Mouse (Mus musculus) forebrain, embryonic 14.5 days (tissue): ENCODE data around the gene Evi2. TPM values are rescaled to one million over a fixed set of nuclear protein-coding genes. Genes with fewer than 3 reads are reported as not detected.

ENCODE experiments used
- ATAC-seq: fragments of 200-750 bp; cut with Nextera tagmentation; 2 replicates; pipeline ENCODE4 v1.8.0; 2017; ENCODE audit warnings: mild to moderate bottlenecking, moderate library complexity
- DNase-seq: peaks from one replicate; pipeline ENCODE4 v3.0.0-alpha.2; 2015; ENCODE audit warnings: low spot score
- H3K27ac ChIP-seq: fragments of 300-500 bp; sonication (generic); 2 replicates; pipeline ENCODE4 v1.5.1; 2014; ENCODE audit warnings: low read depth, mild to moderate bottlenecking, control low read depth, low read length, moderate library complexity
- H3K27me3 ChIP-seq: fragments of 300-500 bp; sonication (generic); replicated peaks from 2 replicates; pipeline ENCODE4 v1.6.1; 2014; ENCODE audit warnings: low read length, control low read depth, mixed read lengths; ENCODE audit not compliant: control insufficient read depth, insufficient read depth
- H3K36me3 ChIP-seq: fragments of 300-500 bp; sonication (generic); 2 replicates; pipeline ENCODE4 v1.6.1; 2014; ENCODE audit warnings: low read length, control low read depth; ENCODE audit not compliant: control insufficient read depth, insufficient read depth
- H3K4me1 ChIP-seq: fragments of 300-500 bp; sonication (generic); 2 replicates; pipeline ENCODE4 v1.6.1; 2014; ENCODE audit warnings: antibody characterized with exemption, low read length, control low read depth; ENCODE audit not compliant: control insufficient read depth, insufficient read depth
- H3K4me2 ChIP-seq: fragments of 300-500 bp; sonication (generic); 2 replicates; pipeline ENCODE4 v1.6.1; 2014; ENCODE audit warnings: mild to moderate bottlenecking, control low read depth, low read length
- H3K4me3 ChIP-seq: fragments of 300-500 bp; sonication (generic); 2 replicates; pipeline ENCODE4 v1.5.1; 2014; ENCODE audit warnings: low read depth, low read length, control low read depth
- H3K9ac ChIP-seq: fragments of 300-500 bp; sonication (generic); 2 replicates; pipeline ENCODE4 v1.6.1; 2014; ENCODE audit warnings: mild to moderate bottlenecking, low read length, control low read depth, moderate library complexity
- H3K9me3 ChIP-seq: fragments of 300-500 bp; sonication (generic); replicated peaks from 2 replicates; pipeline ENCODE4 v1.6.1; 2016; ENCODE audit warnings: low read length, control low read depth, mixed read lengths; ENCODE audit not compliant: control insufficient read depth
- WGBS: fragments of 180-500 bp; shearing (Covaris S2); extraction: QIAGEN DNeasy Blood & Tissue Kit; methylation state at CpG from one replicate; pipeline ENCODE4 v1.1.7; 2014; 5-methylcytosine and 5-hydroxymethylcytosine counted together
- polyA plus RNA-seq: library from polyadenylated mRNA; unstranded; fragments of >200 nt; fragmentation: Nextera tagmentation; extraction: Ambion mirVana; gene quantifications from 2 replicates; pipeline ENCODE4 v1.2.1, GENCODE M21; 2014

Gene Evi2
- 0.24 and 0.48 TPM in 2 replicates for polyA plus RNA-seq

DNA sequence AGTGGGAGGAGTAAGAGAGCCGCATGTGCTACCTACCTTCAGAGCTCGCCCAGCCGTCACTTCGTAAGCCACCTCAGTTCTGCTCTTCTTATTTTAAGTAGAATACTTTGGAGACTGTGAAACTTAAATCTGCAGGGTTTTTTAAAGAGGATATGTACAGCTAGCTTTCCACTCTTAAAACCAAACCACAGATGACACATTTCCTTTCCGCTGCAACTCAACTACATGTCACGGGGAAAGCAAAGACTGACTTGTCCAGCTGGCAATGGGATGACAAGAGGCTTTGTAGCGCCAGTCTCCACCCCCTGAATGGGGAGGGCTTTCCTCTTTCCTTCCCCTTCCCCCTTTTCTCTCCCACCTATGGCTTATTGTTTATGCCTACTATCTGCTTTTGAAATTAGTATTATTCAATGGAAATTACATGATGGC, at the start of gene Evi2, which contains the start of gene Evi2a:
Evi2 (minus strand) TSS at position 257 of the 429 bp plus-strand sequence.
Evi2a (minus strand) TSS at position 277 of the 429 bp plus-strand sequence.
- WGBS = 84% methylated on average over 7 of the region's 7 CpGs
- no peak within 1 kb of the TSS for H3K4me2 ChIP-seq

DNA sequence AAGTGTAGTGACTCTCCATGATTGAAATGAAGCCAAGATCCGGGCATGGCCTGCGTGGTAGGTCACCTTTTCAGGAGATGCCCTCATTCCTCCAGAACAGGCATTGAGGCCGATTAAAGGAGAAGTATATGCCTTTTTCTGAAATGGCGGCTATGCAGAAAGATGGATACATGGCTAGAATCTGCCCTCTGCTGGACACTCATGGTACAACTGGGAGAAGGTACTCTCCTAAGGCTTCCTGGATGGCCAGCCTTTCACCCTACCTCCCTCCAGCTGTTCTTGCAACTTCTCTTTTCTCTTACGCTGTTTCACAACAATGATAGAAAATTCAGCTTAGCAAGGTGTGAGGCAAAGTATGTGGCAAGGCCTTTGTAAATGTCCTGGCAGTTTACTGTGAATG, 47.4 kb upstream of the Evi2 start:
- no peak overlapping the region for H3K4me2 ChIP-seq
- 47% methylated on average over 5 of the region's 5 CpGs for WGBS
- H3K36me3 ChIP-seq = peaks cover 45% of the 10 kb centered on the region
- no peaks in the 10 kb centered on the region for H3K4me1 ChIP-seq
- H3K9ac ChIP-seq = no peak overlapping the region
- H3K27me3 ChIP-seq = no peaks in the 10 kb centered on the region
- H3K27ac ChIP-seq = no peak overlapping the region
- ATAC-seq (no peak; the same call in 1 of the 2 replicates), DNase-seq (peak; percentile 82)
- no peak overlapping the region for H3K4me3 ChIP-seq
- H3K9me3 ChIP-seq = no peaks in the 10 kb centered on the region

More for the DNA sequence above, at the start of gene Evi2, which contains the start of gene Evi2a:
- no peak within 1 kb of the TSS for H3K9ac ChIP-seq
- no peaks in the 10 kb centered on the region for H3K27me3 ChIP-seq
- DNase-seq (no peak), ATAC-seq (no peak)
- H3K27ac ChIP-seq = no peak within 1 kb of the TSS
- H3K4me3 ChIP-seq = no peak within 1 kb of the TSS
- peaks cover 11% of the 10 kb centered on the region for H3K36me3 ChIP-seq
- no peaks in the 10 kb centered on the region for H3K9me3 ChIP-seq
- no peaks in the 10 kb centered on the region for H3K4me1 ChIP-seq

DNA sequence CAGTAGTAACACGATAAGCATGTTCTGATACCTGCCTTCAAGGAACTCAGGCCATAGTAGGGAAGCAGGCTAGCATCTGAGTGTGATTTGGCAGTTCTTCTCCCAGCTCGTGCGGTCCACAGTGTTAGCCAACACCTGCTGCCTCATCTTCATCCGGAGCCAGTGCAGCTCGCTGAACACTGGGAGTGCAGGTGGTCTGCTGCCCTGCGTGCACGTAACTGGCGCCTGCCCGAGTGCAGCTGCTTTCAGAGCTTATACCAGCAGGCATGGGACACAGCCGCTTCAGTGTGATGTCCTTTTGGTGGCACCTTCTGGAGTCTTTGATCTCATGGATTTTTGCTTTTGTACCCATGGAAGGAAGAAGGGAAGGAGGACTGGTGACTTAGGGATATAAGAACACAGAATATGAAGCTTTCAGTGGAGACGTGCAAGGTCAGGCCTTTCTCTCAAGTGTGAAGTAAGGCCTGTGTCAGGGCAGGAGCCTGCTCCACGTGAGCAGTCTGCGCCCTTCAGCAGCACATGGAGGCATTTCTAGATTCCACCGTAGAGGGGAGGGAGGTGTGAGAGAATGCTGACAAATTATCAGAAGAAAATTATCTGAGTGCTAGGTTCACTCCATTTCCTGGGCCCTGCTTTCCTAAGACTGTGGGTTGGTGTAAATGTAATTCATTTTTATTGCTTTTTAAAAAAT, 45.1 kb upstream of the Evi2 start:
- Histone ChIP-seq H3K4me3 (no peak overlapping the region), H3K27ac (no peak overlapping the region), H3K4me1 (no peaks in the 10 kb centered on the region), H3K9me3 (no peaks in the 10 kb centered on the region), H3K36me3 (peaks cover 63% of the 10 kb centered on the region), H3K27me3 (no peaks in the 10 kb centered on the region), H3K9ac (no peak overlapping the region), H3K4me2 (no peak overlapping the region)
- DNase-seq (no peak), ATAC-seq (no peak)
- WGBS = 88% methylated on average over 14 of the region's 14 CpGs

DNA sequence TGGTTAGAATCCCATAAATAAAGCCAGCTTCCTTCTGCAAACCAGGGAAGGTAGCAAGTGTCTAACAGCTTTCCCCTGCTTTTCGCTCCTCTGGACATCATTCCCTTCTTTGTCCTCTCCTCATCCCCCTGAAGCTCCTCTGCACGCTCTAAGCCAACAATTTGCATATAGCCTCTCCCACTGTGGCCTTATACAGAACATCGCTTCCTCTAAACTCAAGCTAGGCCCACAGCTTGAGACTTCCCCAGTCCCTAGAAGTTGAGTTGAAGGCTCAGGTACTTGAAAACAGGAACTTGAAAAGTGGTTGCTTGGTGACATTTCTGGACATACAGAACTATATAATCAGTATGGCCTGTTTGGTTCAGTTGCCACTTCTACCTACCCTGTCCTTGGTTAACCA, 43.4 kb upstream of the Evi2 start:
- Histone ChIP-seq H3K4me1 (no peaks in the 10 kb centered on the region), H3K36me3 (peaks cover 63% of the 10 kb centered on the region), H3K27me3 (no peaks in the 10 kb centered on the region), H3K9me3 (no peaks in the 10 kb centered on the region), H3K27ac (no peak overlapping the region), H3K4me2 (no peak overlapping the region), H3K9ac (no peak overlapping the region), H3K4me3 (no peak overlapping the region)
- 76% methylated on average over 3 of the region's 3 CpGs for WGBS
- ATAC-seq (no peak), DNase-seq (no peak)

DNA sequence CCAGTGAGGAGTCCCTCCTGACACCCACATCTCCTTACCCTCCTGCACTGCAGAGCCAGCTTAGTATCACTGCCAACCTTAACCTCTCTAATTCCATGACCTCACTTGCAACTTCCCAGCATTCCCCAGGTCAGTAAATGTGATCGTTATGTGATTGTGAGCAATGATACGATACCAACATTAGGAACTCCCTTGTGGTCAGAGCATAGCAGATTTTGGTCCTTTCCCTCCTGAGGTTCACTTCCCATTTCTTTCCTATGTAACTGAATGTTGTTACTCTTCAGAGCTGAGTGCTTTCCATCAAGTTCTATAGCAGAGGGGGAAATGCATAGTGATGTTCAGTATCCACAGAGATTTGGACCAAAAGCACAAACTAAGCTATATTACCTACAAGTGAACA, 39.9 kb upstream of the Evi2 start:
- no peaks in the 10 kb centered on the region for H3K27me3 ChIP-seq
- ATAC-seq (no peak), DNase-seq (no peak)
- WGBS = 94% methylated on average over 2 of the region's 2 CpGs
- no peak overlapping the region for H3K27ac ChIP-seq
- no peak overlapping the region for H3K4me2 ChIP-seq
- no peaks in the 10 kb centered on the region for H3K4me1 ChIP-seq
- no peak overlapping the region for H3K4me3 ChIP-seq
- H3K36me3 ChIP-seq = peaks cover 82% of the 10 kb centered on the region
- H3K9ac ChIP-seq = no peak overlapping the region
- H3K9me3 ChIP-seq = no peaks in the 10 kb centered on the region

DNA sequence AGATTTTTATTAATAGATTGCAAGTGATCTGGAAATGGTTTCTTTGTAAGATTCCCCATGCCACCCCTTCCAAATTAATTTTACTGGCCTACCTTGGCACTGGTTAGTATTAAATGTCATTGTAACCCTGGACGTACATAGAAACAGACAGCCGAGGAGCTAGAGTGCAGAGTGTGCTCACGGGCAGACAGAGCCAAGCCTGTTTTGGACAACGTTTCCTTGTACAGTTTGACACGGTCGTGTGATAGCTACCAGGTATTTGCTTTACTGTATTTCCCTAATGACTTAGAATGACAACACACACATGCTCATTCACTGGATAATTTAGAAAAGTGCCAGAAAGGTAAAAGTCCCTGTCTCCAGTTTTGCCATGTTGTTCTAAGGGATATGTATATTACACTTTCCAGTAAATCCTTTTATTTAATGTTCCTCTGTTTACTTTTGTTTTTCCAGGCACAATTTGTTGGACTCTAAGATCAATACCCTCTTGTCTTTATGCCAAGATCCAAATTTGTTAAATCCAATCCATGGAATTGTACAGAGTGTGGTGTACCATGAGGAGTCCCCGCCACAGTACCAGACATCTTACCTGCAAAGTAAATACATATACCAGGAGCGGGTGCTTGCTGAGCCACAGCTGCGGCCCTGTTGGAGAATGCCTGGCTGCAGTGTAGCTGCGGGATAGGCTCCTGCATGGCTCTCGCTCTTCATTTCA, 38.0 kb upstream of the Evi2 start:
- H3K27me3 ChIP-seq = no peaks in the 10 kb centered on the region
- no peaks in the 10 kb centered on the region for H3K4me1 ChIP-seq
- ATAC-seq (no peak), DNase-seq (no peak)
- WGBS = 91% methylated on average over 11 of the region's 11 CpGs
- H3K4me2 ChIP-seq = no peak overlapping the region
- H3K36me3 ChIP-seq = peaks cover 84% of the 10 kb centered on the region
- H3K4me3 ChIP-seq = no peak overlapping the region
- H3K27ac ChIP-seq = no peak overlapping the region
- no peaks in the 10 kb centered on the region for H3K9me3 ChIP-seq
- H3K9ac ChIP-seq = no peak overlapping the region

DNA sequence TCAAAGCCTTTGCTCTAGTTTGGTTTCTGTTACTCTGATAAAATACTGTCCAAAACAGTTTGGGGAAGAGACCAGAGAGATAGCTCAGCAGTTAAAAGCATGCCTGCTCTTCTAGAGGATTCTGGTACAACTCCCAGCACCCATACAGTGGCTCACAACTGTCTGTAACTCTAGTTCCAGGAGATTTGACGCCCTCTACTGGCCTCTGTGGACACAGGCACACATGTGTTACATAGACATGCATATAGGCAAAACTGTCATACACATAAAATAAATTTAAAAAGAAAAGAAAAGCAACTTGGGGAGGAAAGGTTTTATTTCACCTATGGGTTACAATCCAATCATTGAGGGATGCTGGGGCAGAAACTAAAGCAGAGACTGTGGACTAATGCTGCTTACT, 36.6 kb upstream of the Evi2 start:
- Histone ChIP-seq H3K27me3 (no peaks in the 10 kb centered on the region), H3K4me2 (no peak overlapping the region), H3K9ac (no peak overlapping the region), H3K27ac (no peak overlapping the region), H3K4me1 (no peaks in the 10 kb centered on the region), H3K4me3 (no peak overlapping the region), H3K9me3 (no peaks in the 10 kb centered on the region), H3K36me3 (peaks cover 85% of the 10 kb centered on the region)
- WGBS = 58% methylated on average over 1 of the region's 1 CpGs
- DNase-seq (no peak), ATAC-seq (no peak)

DNA sequence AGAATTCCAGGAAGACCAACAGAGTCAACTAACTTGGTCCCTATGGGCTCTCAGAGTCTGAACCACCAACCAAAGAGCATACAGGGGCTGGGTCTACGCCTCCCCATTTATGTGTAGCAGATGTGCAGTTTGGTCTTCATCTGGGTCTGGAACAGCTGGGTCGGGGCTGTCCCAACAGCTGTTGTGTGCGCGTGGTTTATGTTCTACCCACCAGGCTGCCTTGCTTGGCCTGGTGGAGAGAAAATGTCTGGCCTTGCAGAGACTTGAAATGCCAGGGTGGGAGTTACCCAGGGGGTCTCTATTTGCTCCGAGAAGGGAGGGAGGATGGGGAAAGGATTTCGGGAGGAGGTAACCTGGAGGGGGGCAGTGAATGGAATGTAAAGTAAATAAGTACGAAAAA, 33.1 kb upstream of the Evi2 start:
- Histone ChIP-seq H3K4me1 (no peaks in the 10 kb centered on the region), H3K9me3 (no peaks in the 10 kb centered on the region), H3K4me3 (no peak overlapping the region), H3K27me3 (no peaks in the 10 kb centered on the region), H3K9ac (no peak overlapping the region), H3K4me2 (no peak overlapping the region), H3K36me3 (peaks cover 82% of the 10 kb centered on the region), H3K27ac (no peak overlapping the region)
- 95% methylated on average over 7 of the region's 7 CpGs for WGBS
- no peak for DNase-seq
- no peak for ATAC-seq

DNA sequence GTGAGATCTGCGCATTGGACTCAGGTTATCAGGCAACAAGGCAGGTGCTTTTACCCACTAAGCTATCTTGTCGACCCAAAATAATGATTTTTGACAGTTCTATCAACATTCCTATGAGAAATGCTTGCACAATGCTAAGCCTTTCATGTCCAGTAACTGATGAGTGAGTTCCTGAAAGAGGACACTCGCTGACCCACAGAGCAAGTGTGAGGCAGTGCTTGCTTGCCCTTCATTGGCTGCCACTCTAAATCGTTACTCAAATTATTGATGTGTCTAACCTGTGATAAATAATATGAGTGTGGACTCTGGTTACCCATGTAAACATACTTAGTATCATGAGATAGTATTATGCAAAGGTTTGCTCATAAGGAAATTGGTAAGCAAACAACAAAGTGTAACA, 30.1 kb upstream of the Evi2 start:
- WGBS = 92% methylated on average over 4 of the region's 4 CpGs
- ATAC-seq = no peak

More for the DNA sequence above, 30.1 kb upstream of the Evi2 start:
- Histone ChIP-seq H3K9ac (no peak overlapping the region), H3K4me2 (no peak overlapping the region), H3K9me3 (no peaks in the 10 kb centered on the region), H3K4me3 (no peak overlapping the region), H3K4me1 (no peaks in the 10 kb centered on the region), H3K27me3 (no peaks in the 10 kb centered on the region), H3K27ac (no peak overlapping the region), H3K36me3 (peaks cover 79% of the 10 kb centered on the region)
- DNase-seq = no peak
